Mouse (Mus musculus): ENCODE results near the gene Pawr. TPM values are rescaled to one million over a fixed set of nuclear protein-coding genes. Genes with fewer than 3 reads are reported as not detected.

Gene Pawr
- polyA plus RNA-seq (2012; rRNA removed), result 2.6 and 2.8 TPM in 2 replicates

GRCm38 (mm10) chr10:108331784-108332561 is at the start of gene Pawr:
TSS of gene Pawr (plus strand) at chr10:108332121.

Other genes starting within 250 kb of the Pawr start
- 57.5 and 59.1 TPM in 2 replicates for gene Ppp1r12a, start 169.9 kb upstream of the Pawr start, polyA plus RNA-seq (2012; rRNA removed)